Mouse (Mus musculus) C2C12 (cell line): ENCODE measurements around the gene C87436.

Experiments
- CEBPB ChIP-seq: IDR thresholded peaks from one replicate; pipeline ENCODE4 v1.6.1; 2011; ENCODE audit warnings: low read depth, mild to moderate bottlenecking, control low read depth, moderate library complexity
- CTCF ChIP-seq: IDR thresholded peaks from one replicate; pipeline ENCODE4 v1.5.1; 2011; ENCODE audit not compliant: control insufficient read depth, insufficient read depth, insufficient read length
- FOSL1 ChIP-seq: IDR thresholded peaks from one replicate; pipeline ENCODE4 v1.8.0; 2011; ENCODE audit warnings: mild to moderate bottlenecking, low read length; ENCODE audit not compliant: poor library complexity, insufficient read depth, severe bottlenecking
- MAX ChIP-seq: IDR thresholded peaks from one replicate; pipeline ENCODE4 v1.6.1; 2011; ENCODE audit warnings: mild to moderate bottlenecking, control low read depth
- MYOG ChIP-seq: IDR thresholded peaks from one replicate; pipeline ENCODE4 v1.6.1; 2011; ENCODE audit not compliant: control insufficient read depth, insufficient read length; ENCODE audit errors: extremely low read depth
- USF1 ChIP-seq: IDR thresholded peaks from one replicate; pipeline ENCODE4 v1.6.1; 2011; ENCODE audit warnings: low read depth, mild to moderate bottlenecking, control low read depth, moderate library complexity

DNA sequence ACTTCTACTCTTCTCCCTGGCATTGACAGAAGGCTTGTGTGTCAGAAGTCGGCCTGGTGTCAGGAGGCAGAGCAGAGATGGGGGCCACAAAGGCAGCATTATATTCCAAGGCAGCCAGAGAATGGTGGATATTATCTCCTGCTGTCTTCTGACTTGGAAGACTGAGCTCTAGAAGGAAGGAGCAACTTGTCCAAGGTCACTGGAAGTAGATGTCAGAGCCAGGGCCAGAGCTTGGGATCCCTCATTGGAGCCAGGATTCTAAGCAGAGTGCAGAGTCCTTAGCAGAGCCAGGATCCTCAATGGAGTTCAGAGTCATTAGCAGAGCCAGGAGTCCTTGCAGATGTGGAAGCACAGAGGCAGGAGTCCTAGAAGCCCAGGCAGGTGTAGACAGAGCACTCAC, 77.8 kb downstream of the C87436 start:
- TF ChIP-seq CEBPB: no peak
- TF ChIP-seq CTCF: no peak
- TF ChIP-seq MYOG: no peak
- no peak for TF ChIP-seq MAX
- no peak for TF ChIP-seq USF1
- no peak for TF ChIP-seq FOSL1
